Mouse (Mus musculus) layer of hippocampus, postnatal 25 days (tissue): ENCODE results near the gene Cst11. TPM values are rescaled to one million over a fixed set of nuclear protein-coding genes. Genes with fewer than 3 reads are reported as not detected.
"Not testable (repeated sequence)": the region's sequence is repeated elsewhere in the genome, so short reads cannot be mapped to it uniquely, and the experiment has no call there.

ENCODE experiments used
- DNase-seq, 2 experiments: peaks; one replicate each; pipeline ENCODE4 v3.0.0; 2022; ENCODE audit warnings: mixed read lengths in 2 of 2, low spot score in 1 of 2; ENCODE audit errors: extremely low spot score in 1 of 2
- total RNA-seq, 2 experiments: library from RNA; stranded (reverse); gene quantifications; 2 replicates each; pipeline ENCODE4 v1.2.3; 2021

Cst11 gene
- not detected for total RNA-seq

GRCm38 (mm10) chr2:148771397-148771796 is at the start of gene Cst11:
Gene Cst11, minus strand, starts transcription at chr2:148771497.
- DNase-seq, result not testable (repeated sequence)

GRCm38 (mm10) chr2:148819909-148820308 is 48.6 kb upstream of the Cst11 start, which contains the start of gene Cst13:
Gene Cst13, plus strand, starts transcription at chr2:148820081.
- DNase-seq, result no peak

- DNase-seq, result no peak
Observed at GRCm38 (mm10) chr2:148806696-148807095, 35.4 kb upstream of the Cst11 start.

- DNase-seq, result peak in 1 of 2 experiments; percentile 10
Observed at GRCm38 (mm10) chr2:148801491-148801921, 30.2 kb upstream of the Cst11 start.

GRCm38 (mm10) chr2:148798485-148798884 is 27.2 kb upstream of the Cst11 start, which contains the start of gene Cst8:
Gene Cst8, plus strand, starts transcription at chr2:148798785.
- DNase-seq, result no peak

GRCm38 (mm10) chr2:148789142-148789541 is 17.8 kb upstream of the Cst11 start, which contains the start of gene Cst12:
Gene Cst12, plus strand, starts transcription at chr2:148789361.
- DNase-seq, result no peak

- DNase-seq, result no peak
Observed at GRCm38 (mm10) chr2:148781709-148782108, 10.4 kb upstream of the Cst11 start, which contains the start of gene 8030411F24Rik. Gene 8030411F24Rik, plus strand, starts transcription at chr2:148782009.

GRCm38 (mm10) chr2:148763648-148764388 is 7.5 kb downstream of the Cst11 start:
- DNase-seq, result no peak

GRCm38 (mm10) chr2:148754310-148754846 is 16.9 kb downstream of the Cst11 start:
- no peak for DNase-seq

GRCm38 (mm10) chr2:148751893-148752813 is 19.1 kb downstream of the Cst11 start:
- DNase-seq, result peak; percentile 42 to 73

GRCm38 (mm10) chr2:148750058-148750457 is 21.2 kb downstream of the Cst11 start, which contains the start of gene Cstl1:
Gene Cstl1, plus strand, starts transcription at chr2:148750358.
- no peak for DNase-seq

- DNase-seq, result no peak
Observed at GRCm38 (mm10) chr2:148743846-148744407, 27.4 kb downstream of the Cst11 start.

GRCm38 (mm10) chr2:148743001-148743400 is 28.3 kb downstream of the Cst11 start:
- DNase-seq, result no peak

- peak; percentile 84 to 90 for DNase-seq
Observed at GRCm38 (mm10) chr2:148732327-148733000, 38.8 kb downstream of the Cst11 start, which contains the start of gene Napb. Gene Napb, minus strand, starts transcription at chr2:148732467.

GRCm38 (mm10) chr2:148731614-148732326 is 39.5 kb downstream of the Cst11 start:
- peak; percentile 19 to 27 for DNase-seq

- DNase-seq, result no peak
Observed at GRCm38 (mm10) chr2:148719271-148719995, 51.9 kb downstream of the Cst11 start.
